Mouse (Mus musculus) thymus, postnatal 36 days (tissue): ENCODE results near the gene Vasn.
"Not testable (repeated sequence)": the region's sequence is repeated elsewhere in the genome, so short reads cannot be mapped to it uniquely, and the experiment has no call there.

Source experiments
- DNase-seq, 2 experiments: peaks; one replicate each; pipeline ENCODE4 v3.0.0; 2022; ENCODE audit warnings: mixed read lengths in 2 of 2

The Vasn gene

DNA sequence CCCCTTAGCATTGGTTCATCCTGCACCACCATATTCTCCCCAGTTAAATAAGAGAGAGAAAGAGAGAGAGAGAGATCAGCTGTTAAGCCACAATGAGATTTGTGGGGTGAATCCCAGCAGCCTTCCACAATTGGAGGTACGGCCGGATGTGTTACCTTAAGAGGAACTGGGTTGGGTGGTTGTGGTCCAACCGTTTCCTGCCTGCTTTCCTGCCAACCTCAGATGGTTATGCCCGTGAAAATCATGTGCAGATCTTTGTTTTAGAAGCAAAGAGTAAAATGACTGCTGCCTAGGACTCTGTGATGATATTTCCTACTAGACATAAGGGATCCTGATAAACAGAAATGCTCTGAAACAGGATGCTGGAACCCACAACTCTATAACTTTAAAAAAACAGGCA lies 34.4 kb downstream of the Vasn start:
- peak; percentile 69 to 78 for DNase-seq

DNA sequence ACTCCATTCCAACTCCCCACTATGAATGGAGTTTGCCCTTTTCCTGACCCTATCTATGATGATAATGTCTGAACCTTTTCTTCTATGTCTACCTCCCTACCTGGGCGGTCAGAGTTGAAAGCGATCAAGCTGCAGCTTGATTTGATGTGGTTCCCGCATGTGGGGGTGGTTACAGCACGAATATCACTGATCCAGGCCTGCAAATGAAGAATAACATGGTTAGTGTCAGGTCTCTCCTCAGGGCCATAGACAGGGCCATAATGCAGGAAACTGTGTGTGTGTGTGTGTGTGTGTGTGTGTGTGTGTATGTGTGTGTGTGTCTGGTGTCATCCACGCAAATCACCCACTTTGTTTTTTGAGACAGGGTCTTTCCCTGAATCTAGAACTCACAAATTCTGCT lies 37.1 kb downstream of the Vasn start:
- no peak for DNase-seq

DNA sequence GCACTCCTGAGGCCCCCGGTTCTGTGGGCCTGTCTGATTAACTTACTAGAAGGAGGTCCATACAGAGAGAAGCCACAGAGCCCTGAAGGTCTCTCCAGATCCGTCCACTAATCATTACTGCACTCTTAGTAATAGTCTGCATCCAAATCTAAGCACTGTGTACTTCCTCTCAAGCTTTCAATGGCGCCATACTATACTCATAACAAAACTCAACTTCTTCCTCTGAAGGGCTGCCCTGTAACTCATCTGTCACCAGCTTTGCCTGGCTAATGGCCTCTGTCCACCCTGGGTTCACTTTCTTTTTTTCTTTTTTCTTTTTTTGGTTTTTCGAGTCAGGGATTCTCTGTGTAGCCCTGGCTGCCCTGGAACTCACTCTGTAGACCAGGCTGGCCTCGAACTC lies 38.3 kb downstream of the Vasn start:
- DNase-seq: no peak

DNA sequence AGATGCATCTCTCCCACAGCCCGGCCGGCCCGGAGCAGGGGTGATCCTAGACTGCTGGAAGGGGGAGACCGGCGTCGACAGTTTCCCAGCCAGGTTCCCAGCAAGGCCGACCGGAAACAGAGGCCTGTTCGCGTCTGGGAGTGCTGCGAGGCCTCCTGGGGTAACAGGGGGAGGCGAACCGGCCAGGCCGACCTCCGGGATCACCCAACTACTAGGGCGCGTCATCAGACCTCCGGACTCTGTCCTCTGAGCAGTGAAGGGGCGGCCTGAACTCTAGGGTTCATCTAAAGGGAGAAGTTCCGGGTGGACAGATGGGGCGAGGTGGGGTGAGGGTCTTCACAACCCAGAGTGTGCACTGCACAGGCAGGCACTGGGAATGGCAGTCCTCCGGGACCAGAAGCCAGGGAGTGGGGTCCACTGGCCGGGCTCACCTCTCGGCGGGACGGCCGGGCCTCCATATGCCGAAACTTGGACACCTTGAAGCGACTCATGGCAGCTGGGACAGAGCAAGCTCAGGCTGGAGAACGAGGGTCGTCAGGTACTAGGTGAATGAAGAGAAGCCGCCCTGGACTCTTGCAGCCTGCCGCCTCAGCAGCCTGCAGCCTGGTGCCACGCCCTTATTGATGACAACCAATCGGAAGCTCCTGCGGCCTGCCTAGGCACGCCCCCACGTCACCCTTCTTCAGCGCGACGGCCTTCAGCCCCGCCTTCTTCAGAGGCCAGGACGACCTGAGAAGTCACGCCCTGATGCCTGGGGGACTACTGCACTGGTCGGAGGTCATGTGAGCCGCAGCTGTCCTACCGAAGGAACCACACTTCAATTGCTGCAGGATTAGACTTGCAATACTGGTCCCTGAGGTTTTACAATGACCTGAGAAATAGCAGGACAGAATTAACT lies 39.6 kb downstream of the Vasn start, which contains the start of gene Coro7:
Gene Coro7 (minus strand): TSS at position 657 of the 898 bp plus-strand sequence.
- DNase-seq: peak; percentile 91 to 95

DNA sequence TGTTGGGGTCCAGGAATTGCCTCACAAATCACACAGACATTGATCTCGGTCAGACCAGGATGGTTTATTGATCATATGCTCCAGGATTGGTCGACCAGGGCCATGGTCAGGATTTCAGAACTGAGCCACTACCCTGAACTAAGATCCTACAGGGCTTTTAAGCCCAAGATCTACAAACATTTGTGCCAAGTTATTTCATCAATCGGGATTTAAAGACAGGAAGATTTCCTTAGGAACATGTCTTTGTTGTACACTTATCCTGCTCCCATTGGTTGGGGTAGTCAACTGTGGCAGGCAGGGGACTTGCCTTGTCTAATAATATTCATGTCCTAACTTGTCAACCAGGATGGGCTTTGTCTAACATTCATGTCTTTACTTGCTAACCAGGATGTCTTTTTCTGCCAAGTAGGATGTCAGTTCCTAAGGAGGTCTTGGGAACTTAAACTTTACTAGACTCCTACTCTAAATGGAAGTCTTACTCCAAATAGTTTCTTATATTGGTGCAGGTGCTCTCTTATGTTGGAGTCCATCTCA lies 41.2 kb downstream of the Vasn start:
- not testable (repeated sequence) for DNase-seq

GRCm38 (mm10) chr16:4682628-4683179 lies 43.0 kb downstream of the Vasn start:
- DNase-seq: no peak

GRCm38 (mm10) chr16:4683193-4683580 lies 43.4 kb downstream of the Vasn start:
- no peak for DNase-seq

DNA sequence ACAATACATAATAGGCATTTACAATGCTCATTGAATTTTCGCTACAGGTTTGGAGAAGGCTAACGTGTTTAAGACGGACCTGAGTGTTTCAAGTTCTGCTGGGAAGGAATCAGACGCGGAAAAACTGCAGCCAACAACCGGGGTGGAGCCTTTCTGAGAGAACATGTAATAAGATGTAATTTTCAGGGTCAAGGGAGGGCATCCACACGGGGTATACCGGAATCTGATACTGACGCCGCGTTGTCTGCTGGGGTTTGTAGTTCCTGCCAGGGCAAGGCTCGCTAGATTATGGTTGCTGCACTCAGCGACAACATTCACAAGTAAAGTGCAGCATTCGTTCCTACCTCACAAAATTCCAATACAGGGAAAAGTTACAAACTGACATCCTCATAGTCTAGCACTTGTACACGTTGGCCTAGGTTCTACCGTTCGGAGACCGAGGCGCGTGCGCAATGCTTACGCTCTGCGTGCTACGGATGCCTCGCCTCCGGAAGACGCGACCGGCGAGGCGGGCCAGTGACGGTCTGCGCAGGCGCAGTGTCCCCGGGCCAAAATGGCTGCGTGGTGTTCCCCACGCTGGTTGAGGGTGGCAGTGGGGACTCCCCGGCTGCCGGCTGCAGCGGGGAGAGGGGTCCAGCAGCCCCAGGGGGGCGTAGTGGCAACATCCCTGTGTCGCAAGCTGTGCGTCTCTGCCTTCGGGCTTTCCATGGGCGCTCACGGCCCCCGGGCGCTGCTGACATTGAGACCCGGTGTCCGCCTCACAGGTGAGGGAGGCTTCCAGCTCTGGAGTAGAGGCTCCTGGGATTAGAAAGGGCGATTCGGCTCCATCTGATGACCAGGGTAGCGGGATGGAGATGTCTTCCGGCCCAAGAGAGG lies 44.1 kb downstream of the Vasn start:
- peak; percentile 96 to 97 for DNase-seq

GRCm38 (mm10) chr16:4684457-4684791 lies 44.7 kb downstream of the Vasn start:
- DNase-seq: no peak

GRCm38 (mm10) chr16:4689371-4689770 lies 49.6 kb downstream of the Vasn start:
- DNase-seq: not testable (repeated sequence)
